Mouse (Mus musculus): ENCODE measurements around the gene Cdc42bpg.
A peak's percentile ranks its signal among the peaks of the same experiment; 100 is the strongest.

Cdc42bpg gene

DNA sequence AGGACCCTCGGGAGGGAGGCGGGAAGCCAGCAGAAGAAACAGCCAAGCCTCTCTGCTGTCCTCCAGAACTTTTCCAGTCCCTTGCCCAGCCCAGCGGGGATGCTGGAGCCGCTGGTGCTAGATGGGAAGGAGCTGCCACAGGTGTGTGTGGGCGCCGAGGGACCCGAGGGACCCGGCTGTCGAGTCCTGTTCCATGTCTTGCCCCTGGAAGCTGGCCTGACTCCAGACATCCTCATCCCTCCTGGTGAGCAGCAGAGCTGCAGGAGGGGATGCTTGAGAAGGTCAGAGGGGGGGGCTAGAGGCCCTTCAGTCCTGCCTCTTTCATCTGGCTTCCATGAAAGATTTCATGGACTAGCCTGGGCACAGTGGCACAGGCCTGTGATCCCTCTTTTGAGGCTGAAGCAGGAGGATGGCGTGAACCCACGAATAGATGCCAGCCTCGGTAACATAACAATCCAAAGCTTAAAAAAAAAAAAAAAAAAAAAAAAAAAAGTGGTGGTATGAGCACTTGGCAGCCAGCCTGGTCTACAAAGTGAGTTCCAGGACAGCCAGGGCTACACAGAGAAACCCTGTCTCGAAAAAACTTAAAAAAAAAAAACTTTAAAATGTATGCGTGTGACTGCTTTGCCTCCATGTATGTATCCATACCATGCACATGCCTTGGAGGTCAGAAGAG lies 45.3 kb downstream of the Cdc42bpg start:
- DNase-seq (ENCODE audit: low spot score) = no peak

DNA sequence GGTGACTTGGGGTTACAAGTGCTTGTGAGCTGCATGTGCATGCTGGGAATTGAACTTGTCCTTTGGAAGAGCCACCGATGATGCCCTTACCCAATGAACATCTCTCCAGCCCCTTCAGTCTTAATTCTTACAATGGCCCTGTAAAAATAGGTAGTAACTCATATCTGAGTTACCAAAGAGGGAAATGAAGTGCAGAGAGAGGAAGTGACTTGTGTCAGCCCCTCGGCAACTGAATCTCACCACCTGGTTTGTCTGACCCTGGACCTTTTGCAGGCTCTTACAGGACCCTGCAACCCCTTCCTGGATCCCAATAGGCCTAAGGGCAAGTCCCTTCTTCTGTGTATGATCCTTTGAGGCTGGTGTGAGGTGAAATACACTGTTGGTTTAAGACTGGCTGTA lies 45.9 kb downstream of the Cdc42bpg start:
- DNase-seq (ENCODE audit: low spot score) = no peak

DNA sequence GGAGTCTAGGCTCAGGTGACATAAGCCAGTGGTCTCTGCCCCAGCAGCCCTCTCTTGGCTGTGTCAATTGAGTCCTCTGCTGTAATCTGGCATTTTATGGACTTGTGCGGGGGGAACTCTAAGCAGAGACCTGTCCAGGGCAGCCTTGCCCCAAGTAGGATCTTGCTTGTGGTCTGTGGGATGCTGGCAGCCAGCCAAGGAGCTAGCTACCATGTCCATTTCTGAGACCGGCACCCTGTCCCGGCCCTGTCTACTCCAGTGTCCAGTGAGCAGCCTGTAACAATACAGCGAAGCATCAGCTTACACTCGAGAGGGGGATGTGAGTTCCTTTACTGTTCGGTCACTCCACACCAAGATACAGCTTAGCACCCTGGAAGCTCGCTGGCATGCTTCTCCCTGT lies 47.8 kb downstream of the Cdc42bpg start:
- DNase-seq (ENCODE audit: low spot score) = no peak

DNA sequence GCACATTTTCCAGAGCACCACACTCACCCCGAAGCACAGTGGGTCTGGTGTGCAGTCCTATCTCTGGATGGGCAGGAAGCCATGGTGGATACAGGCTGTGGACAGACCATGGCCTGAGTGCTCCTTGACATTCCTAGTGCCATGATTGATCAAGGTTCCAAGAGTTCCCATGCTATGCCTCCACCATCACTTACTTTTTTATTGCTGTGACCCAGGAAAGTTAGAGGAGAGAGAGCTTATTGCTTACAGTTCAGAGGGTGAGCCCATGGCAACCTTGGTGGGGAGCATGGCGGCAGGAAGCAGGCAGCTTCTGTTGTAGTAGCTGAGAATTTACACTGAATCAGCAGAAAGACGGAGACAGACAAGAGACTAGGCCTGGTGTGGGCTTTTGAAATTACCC lies 55.0 kb downstream of the Cdc42bpg start:
- no peak for DNase-seq (ENCODE audit: low spot score)

DNA sequence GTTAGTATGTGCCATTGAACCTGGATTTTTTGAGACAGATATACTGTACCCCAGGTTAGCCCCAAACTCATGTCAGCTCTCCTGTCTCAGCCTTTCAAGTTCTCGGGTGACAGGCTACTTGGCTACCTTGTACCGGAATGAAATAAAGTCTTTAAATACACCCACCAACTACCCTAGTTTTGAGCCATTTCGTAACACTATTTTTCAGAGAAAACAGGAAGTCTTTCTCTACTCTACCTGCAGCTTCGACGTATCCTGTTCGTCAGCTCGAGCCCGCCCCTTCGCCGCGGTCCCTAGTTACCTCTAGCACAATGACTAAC lies 56.8 kb downstream of the Cdc42bpg start:
- DNase-seq (ENCODE audit: low spot score) = no peak

DNA sequence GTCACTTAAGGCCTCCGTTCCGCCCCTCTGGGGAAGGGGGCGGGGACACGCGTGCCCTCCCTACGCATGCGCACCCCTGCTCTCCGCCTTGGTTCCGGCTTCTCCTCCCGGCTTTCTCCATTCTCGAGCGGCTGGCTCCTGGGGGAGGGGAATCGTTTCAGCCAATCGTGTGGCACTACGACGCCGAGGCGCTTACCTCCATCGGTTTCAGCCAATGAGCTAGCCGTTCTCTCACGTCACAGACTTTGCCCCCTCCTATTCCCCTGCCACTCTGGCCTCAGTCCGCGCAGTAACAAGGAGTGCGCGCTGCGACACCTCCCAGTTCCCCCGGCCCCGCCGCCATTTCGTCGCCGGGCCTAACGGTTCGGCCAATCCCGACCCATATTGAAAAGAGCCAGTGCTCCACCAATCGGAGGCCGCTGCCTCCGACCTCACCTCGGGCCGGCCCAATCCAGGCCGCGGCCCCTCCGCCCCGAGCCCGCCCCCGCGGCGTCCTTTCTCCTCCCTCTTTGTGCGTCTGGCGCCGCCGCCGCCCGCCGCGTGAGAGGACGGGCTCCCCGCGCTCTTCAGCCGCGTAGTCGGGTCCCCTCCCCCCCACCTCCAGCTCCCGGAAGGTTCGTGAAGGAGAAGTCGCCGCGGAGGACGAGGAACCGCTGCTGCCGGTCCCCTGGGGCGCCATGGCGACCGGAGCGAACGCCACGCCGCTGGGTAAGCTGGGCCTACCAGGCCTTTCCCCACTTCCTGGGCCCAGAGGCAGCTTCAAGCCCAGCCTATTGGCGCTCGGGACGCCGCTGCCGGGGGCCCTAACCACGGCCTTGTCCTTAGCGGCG lies 57.4 kb downstream of the Cdc42bpg start, which contains the start of gene Sf1:
Sf1 (plus strand) TSS at position 280 of the 830 bp plus-strand sequence.
- peak; percentile 100 for DNase-seq (ENCODE audit: low spot score)

DNA sequence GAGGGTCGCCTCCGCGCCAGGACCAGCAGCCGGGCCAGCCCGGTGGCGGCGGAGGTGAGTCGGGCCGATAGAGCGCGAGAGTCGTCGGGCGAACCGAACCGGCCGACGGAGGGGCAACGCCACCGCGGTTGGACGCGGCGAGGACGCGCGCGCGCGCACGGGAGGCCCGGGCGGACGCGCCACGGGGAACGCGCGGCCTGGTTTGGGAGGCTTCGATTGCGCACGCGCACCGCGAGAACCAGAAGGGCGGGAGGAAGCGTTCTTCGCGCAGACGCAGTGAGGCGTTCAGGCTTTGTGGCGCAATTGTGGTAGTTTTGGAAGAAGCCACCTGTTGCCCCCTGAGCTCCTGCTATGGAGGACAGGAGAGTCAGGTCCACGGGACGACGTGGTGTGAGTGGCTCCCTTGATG lies 58.1 kb downstream of the Cdc42bpg start:
- DNase-seq (ENCODE audit: low spot score) = peak; percentile 90

DNA sequence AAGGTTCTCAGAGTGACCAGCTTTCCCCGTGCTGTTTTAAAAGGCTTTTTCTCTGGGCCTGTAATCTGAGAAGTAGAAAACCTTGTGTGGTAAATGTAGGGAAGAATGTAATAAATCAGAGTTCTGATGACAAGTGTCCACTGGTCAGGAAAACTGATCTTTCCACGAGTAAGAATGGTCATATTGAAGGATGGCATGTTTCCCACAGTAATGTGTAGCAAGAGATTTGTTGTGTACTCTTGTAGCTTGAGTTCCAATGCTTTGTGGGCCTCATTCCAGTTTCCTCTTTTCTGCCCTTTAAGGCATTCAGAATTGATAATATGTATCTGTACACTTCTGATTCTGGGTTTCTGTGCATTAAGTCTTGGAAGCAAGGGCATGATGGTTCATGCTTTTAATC lies 58.6 kb downstream of the Cdc42bpg start:
- no peak for DNase-seq (ENCODE audit: low spot score)

DNA sequence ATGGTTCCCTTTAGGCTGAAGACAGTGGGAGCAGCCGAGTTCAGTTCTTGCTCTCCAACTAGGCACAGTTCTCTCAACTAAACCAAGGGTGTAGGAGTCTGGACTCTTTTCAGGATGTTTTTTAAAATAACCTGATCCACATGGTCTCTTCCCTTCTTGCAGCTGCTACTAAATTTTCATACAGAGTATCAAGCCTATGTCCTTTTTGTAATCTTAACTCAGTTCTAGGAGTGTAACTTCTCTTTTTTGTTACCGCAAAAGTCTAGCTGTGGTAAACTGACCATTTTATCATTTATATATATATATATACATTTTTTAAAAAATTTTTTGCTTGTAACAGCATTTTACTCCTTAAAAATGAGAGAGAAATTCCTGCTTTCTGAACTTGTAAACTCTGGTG lies 63.9 kb downstream of the Cdc42bpg start:
- no peak for DNase-seq (ENCODE audit: low spot score)

DNA sequence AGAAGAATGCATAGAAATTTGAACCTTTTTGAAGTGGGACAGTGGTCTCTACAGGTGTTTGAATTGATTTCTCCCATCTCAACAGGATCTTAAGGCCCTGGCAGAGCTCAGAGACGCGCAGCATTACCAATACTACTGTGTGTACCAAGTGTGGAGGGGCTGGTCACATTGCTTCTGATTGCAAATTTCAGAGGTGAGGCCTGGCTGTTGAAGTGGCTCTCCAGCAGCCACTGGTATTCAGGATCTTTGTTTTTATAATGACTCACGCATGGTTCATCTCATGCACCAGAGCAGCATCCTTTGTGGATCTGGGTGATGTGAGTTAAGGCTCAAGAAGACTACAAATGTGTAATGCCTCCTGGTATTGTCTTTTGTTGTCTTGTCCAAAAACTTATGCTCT lies 66.2 kb downstream of the Cdc42bpg start:
- no peak for DNase-seq (ENCODE audit: low spot score)

DNA sequence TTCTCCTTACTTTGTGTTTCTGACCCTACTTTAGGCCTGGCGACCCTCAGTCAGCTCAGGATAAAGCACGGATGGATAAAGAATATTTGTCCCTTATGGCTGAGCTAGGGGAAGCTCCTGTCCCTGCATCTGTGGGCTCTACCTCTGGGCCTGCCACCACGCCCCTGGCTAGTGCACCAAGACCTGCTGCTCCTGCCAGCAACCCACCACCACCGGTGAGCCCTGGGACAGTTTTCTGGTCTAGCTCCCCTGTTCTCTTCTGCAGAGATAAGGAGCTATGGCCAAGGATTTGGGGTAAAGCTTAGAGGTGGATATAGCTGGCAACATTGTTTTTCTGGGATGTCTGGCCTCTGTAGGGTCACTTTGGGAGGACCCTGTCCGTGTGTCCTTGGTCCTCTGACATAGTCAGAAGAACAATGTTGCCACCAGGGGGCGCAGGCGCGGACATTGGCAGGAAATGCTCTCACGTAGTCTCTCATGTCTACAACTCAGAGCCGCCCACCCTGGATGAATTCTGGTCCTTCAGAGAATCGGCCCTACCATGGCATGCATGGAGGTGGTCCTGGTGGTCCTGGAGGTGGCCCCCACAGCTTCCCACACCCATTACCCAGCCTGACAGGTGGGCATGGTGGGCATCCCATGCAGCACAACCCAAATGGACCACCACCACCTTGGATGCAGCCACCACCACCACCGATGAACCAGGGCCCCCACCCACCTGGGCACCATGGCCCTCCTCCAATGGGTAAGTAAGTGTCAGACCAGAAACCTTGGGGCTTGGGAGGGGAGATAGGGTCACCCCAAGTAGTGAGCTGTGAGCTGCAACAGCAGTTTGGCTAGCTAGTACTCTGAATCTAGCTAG lies 67.5 kb downstream of the Cdc42bpg start:
- DNase-seq (ENCODE audit: low spot score) = peak; percentile 79

DNA sequence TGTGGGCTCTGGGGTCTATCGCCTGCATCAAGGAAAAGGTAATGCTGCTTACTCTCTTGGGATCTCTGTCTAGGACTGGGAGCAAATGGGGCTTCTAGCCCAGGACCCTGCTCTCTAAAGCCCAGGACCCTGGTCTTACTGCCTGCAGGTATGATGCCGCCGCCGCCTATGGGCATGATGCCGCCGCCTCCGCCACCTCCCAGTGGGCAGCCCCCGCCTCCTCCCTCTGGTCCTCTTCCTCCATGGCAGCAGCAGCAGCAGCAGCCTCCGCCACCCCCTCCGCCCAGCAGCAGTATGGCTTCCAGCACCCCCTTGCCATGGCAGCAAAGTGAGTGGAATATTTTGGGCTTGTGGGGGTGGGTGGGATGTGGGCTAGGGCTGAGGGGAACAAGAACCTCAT lies 68.3 kb downstream of the Cdc42bpg start:
- no peak for DNase-seq (ENCODE audit: low spot score)
